Mouse (Mus musculus) lung, embryonic 14.5 days (tissue): ENCODE measurements at regions not wholly inside any gene's neighbourhood (a gene's known extent, or its start where the extent isn't known, plus 50 kb on each side); places are given as distances from the start of the nearest gene placed in this dataset.

Experiments used
- ATAC-seq: fragments of 200-750 bp; cut with Nextera tagmentation; 2 replicates; pipeline ENCODE4 v1.8.0; 2017; ENCODE audit warnings: mild to moderate bottlenecking, moderate TSS enrichment, moderate library complexity; ENCODE audit not compliant: insufficient read depth
- DNase-seq: peaks from one replicate; pipeline ENCODE4 v3.0.0-alpha.2; 2015
- H3K27ac ChIP-seq: fragments of 300-500 bp; sonication (generic); 2 replicates; pipeline ENCODE4 v1.5.1; 2014; ENCODE audit warnings: low read depth, mild to moderate bottlenecking, moderate library complexity
- H3K27me3 ChIP-seq: fragments of 300-500 bp; sonication (generic); 2 replicates; pipeline ENCODE4 v1.6.1; 2014; ENCODE audit warnings: low read length, control low read depth; ENCODE audit not compliant: insufficient read depth
- H3K36me3 ChIP-seq: fragments of 300-500 bp; sonication (generic); 2 replicates; pipeline ENCODE4 v1.6.1; 2014; ENCODE audit warnings: control low read depth; ENCODE audit not compliant: insufficient read depth
- H3K4me1 ChIP-seq: fragments of 300-500 bp; sonication (generic); 2 replicates; pipeline ENCODE4 v1.6.1; 2014; ENCODE audit warnings: antibody characterized with exemption, control low read depth; ENCODE audit not compliant: insufficient read depth
- H3K4me2 ChIP-seq: fragments of 300-500 bp; sonication (generic); 2 replicates; pipeline ENCODE4 v1.6.1; 2014; ENCODE audit warnings: mild to moderate bottlenecking
- H3K4me3 ChIP-seq: fragments of 300-500 bp; sonication (generic); 2 replicates; pipeline ENCODE4 v1.5.1; 2014; ENCODE audit warnings: low read depth, low read length
- H3K9ac ChIP-seq: fragments of 300-500 bp; sonication (generic); 2 replicates; pipeline ENCODE4 v1.6.1; 2014
- H3K9me3 ChIP-seq: fragments of 300-500 bp; sonication (generic); 2 replicates; pipeline ENCODE4 v1.6.1; 2016; ENCODE audit warnings: low read depth, low read length, control low read depth
- CTCF ChIP-seq: IDR thresholded peaks from 2 replicates; pipeline ENCODE4 v1.5.1; 2016; ENCODE audit warnings: antibody characterized with exemption, low read depth
- WGBS: fragments of 180-500 bp; shearing (Covaris S2); extraction: QIAGEN DNeasy Blood & Tissue Kit; methylation state at CpG from one replicate; pipeline ENCODE4 v1.1.7; 2014; 5-methylcytosine and 5-hydroxymethylcytosine counted together

DNA sequence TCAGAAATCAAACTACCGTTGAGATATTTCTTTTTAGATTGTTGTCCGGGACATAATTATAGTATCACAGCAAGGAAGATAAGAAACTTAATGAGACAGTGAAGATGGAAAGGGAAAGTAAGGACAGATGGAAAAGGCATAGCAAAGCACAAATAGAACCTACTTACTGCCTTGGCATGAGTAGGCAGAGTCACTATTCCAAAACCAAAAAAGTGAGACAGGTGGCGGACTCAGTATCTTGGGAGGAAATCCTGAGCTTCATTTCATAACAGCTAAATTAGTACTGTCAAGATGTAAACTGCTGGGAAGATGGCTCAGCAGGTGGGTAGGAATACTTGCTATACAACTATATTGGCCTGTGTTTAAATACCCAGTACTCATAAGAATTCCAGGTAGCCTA, 145.5 kb upstream of the Gpc6 start:
- no peaks in the 10 kb centered on the region for H3K9me3 ChIP-seq
- no peaks in the 10 kb centered on the region for H3K4me1 ChIP-seq
- WGBS: 90% methylated on average over 3 of the region's 3 CpGs
- H3K4me3 ChIP-seq: no peak overlapping the region
- no peak overlapping the region for H3K4me2 ChIP-seq
- DNase-seq: no peak
- no peak for TF ChIP-seq CTCF
- ATAC-seq: no peak
- no peaks in the 10 kb centered on the region for H3K36me3 ChIP-seq
- H3K27ac ChIP-seq: no peak overlapping the region
- no peaks in the 10 kb centered on the region for H3K27me3 ChIP-seq
- no peak overlapping the region for H3K9ac ChIP-seq

DNA sequence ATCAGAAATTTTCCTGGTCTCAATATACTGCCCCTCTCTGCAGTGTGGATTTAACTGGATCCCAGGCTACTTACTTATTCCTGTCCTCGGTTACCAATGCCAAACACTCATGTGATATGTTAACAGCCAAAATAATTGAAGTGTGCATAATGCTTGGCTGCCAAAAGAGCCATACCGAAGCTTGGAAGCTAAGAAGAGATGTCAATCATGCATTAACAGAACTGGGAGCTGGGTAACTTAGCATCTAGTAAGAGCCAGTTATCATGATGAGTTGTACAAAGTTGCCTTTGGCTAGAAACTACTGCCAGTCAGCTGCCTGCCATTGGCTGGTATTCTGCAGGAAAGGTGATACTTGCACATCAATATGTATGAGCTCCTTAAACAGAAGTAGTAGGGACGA, 141.3 kb upstream of the Gpc6 start:
- ATAC-seq: no peak
- WGBS: 65% methylated on average over 3 of the region's 3 CpGs
- Histone ChIP-seq H3K9ac (no peak overlapping the region), H3K4me2 (no peak overlapping the region), H3K4me3 (no peak overlapping the region), H3K9me3 (no peaks in the 10 kb centered on the region), H3K27ac (no peak overlapping the region), H3K4me1 (no peaks in the 10 kb centered on the region), H3K36me3 (no peaks in the 10 kb centered on the region), H3K27me3 (no peaks in the 10 kb centered on the region)
- no peak for TF ChIP-seq CTCF
- no peak for DNase-seq

DNA sequence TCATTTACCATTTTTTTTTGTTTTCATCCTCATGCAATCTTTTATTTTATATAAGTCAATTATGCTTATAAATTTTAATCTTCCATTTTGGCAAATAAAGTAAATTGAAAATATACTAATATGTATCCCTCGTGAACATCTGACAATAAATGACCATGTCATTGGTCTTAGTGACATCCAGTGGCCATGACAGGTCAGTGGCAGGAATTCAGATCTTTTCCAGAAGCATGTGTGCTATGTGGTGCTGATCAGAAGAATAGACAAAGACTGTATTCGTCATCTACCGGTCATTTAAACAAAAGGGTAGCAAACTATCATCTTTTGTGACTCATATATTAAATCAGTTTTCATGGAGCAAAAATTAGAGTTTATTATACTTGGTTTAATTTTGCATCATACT, 118.6 kb upstream of the Gpc6 start:
- ATAC-seq: no peak
- Histone ChIP-seq H3K36me3 (no peaks in the 10 kb centered on the region), H3K9me3 (no peaks in the 10 kb centered on the region), H3K4me2 (no peak overlapping the region), H3K27me3 (no peaks in the 10 kb centered on the region), H3K4me3 (no peak overlapping the region), H3K4me1 (0 out of 2 replicates have a peak, but pooled peaks cover 2% of the 10 kb centered on the region), H3K9ac (no peak overlapping the region), H3K27ac (no peak overlapping the region)
- WGBS: 74% methylated on average over 3 of the region's 3 CpGs
- TF ChIP-seq CTCF: no peak
- DNase-seq: no peak

DNA sequence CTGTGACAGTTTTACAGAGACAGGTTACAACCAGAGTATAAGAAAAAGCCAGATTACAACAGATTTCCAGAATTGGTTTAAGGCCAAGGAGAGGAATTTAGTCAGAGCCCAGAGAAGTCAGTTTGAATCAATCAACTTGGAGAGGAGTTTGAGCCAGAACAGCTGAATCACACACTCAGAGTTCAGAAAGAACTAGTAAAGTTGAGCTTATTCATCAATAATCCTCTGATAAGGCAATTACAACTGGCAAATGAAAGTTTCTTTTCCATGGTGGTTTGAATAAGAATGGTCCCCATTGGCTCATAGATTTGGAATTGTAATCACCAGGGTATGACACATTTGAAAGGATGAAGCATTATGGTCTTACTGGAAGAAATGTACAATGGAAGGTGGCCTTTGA, 116.5 kb upstream of the Gpc6 start:
- Histone ChIP-seq H3K9me3 (no peaks in the 10 kb centered on the region), H3K27me3 (no peaks in the 10 kb centered on the region), H3K27ac (no peak overlapping the region), H3K36me3 (no peaks in the 10 kb centered on the region), H3K4me1 (0 out of 2 replicates have a peak, but pooled peaks cover 2% of the 10 kb centered on the region), H3K9ac (no peak overlapping the region), H3K4me3 (no peak overlapping the region), H3K4me2 (no peak overlapping the region)
- DNase-seq: peak; percentile 3
- ATAC-seq: no peak
- TF ChIP-seq CTCF: no peak

DNA sequence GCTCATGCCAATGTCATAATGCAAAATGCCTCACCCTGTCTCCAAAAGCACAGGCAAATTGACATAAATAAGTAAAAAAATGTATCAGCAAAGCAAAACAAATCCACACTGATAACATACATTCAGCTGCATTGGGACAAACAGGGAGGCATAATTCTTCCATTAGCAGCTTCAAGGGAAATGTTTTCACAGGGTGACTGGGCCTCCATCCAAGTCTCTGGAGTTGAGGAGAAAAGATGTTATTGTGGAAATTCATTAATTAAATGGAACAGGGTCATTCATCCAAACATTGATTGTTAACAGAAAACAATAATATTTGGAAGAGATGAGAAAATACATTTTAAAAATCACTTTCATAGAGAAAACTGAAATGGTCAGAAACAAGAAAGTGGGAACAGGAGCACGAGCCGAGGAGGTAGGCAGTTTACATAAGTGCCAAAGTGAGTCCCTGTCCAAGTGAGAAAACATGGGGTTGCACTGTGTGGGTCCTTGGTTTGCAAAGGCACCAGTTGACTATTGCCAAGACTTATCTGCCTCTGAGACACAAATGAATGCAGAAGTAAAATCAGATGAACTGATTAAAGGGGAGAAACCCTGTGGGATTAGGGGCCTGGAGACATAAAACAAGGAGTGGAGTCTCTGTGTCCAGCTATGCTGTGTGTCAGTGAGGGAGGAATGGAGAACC, 114.3 kb upstream of the Gpc6 start:
- no peak overlapping the region for H3K9ac ChIP-seq
- peak; percentile 21 for DNase-seq
- H3K4me1 ChIP-seq: 0 out of 2 replicates have a peak, but pooled peaks cover 2% of the 10 kb centered on the region
- ATAC-seq: no peak
- 44% methylated on average over 2 of the region's 2 CpGs for WGBS
- no peak overlapping the region for H3K4me3 ChIP-seq
- H3K36me3 ChIP-seq: no peaks in the 10 kb centered on the region
- no peaks in the 10 kb centered on the region for H3K27me3 ChIP-seq
- no peak for TF ChIP-seq CTCF
- H3K4me2 ChIP-seq: no peak overlapping the region
- no peaks in the 10 kb centered on the region for H3K9me3 ChIP-seq
- H3K27ac ChIP-seq: no peak overlapping the region

DNA sequence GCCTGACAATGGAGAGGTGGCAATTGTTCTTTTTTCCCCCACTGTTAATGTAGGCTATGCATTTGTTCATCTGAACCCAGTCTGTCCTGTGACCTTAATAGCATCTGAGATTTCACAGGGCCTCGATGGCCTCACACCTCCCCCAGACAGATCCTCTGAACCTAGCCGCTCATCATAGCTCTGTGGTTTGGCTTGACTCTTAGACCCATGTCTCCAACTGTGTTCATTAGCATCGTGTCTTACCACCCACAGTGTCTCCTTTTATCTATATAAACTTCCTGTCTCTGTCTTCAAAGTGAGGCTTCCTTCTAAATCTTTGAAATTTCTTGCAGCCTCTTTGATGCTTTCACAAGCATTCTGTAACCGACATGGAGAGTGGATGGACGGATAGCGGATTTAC, 87.9 kb upstream of the Gpc6 start:
- no peak for TF ChIP-seq CTCF
- Histone ChIP-seq H3K9me3 (no peaks in the 10 kb centered on the region), H3K36me3 (no peaks in the 10 kb centered on the region), H3K4me1 (no peaks in the 10 kb centered on the region), H3K27me3 (no peaks in the 10 kb centered on the region), H3K9ac (no peak overlapping the region), H3K4me2 (no peak overlapping the region), H3K27ac (no peak overlapping the region), H3K4me3 (no peak overlapping the region)
- DNase-seq (peak; percentile 53), ATAC-seq (peak; percentile 73; the same call in 1 of the 2 replicates)
- WGBS: 36% methylated on average over 6 of the region's 6 CpGs

DNA sequence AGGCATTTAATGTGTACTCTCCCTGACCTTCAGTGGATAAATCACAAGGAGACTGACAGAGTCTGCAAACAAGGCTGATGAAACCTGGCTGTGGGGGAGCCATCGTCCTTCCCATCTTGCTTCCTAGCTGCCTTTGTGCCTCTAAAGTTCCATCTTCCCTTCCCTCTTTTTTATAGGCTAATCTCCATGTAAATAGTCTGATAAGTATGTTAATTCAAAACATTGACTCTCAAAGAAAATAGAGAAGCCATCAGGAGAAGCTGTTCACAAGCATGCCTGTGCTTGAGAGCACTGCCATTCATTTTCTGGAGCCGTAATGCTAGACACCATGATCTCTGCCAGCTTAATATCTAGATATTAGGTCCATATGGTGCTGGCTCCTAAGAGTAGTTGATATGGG, 55.7 kb upstream of the Gpc6 start:
- no peak overlapping the region for H3K4me3 ChIP-seq
- H3K27ac ChIP-seq: no peak overlapping the region
- H3K9me3 ChIP-seq: no peaks in the 10 kb centered on the region
- H3K4me2 ChIP-seq: no peak overlapping the region
- no peaks in the 10 kb centered on the region for H3K4me1 ChIP-seq
- H3K27me3 ChIP-seq: no peaks in the 10 kb centered on the region
- no peak for ATAC-seq
- TF ChIP-seq CTCF: no peak
- H3K36me3 ChIP-seq: no peaks in the 10 kb centered on the region
- DNase-seq: no peak
- H3K9ac ChIP-seq: no peak overlapping the region
- 40% methylated on average over 2 of the region's 2 CpGs for WGBS
